Mouse (Mus musculus) G1E (cell line): ENCODE measurements around the gene Rbm14.

Source experiments
- CTCF ChIP-seq: IDR thresholded peaks from 2 replicates; pipeline ENCODE4 v1.5.1; 2012; ENCODE audit warnings: low read depth, low read length, inconsistent platforms, mixed read lengths
- GATA1 ChIP-seq: IDR thresholded peaks from 2 replicates; pipeline ENCODE4 v1.6.1; 2012; ENCODE audit warnings: borderline replicate concordance, low read length, inconsistent platforms, mixed read lengths
- TAL1 ChIP-seq: conservative IDR thresholded peaks from 2 replicates; pipeline ENCODE4 v1.6.1; 2012; ENCODE audit warnings: low read depth, low read length, inconsistent platforms, mixed read lengths

- TF ChIP-seq CTCF (no peak), GATA1 (no peak), TAL1 (no peak)
These were observed 27.2 kb upstream of the Rbm14 start for GRCm38 (mm10) chr19:4838526-4839140.
